Mouse (Mus musculus) natural killer cell, adult 2 months (primary cell): ENCODE data around the gene Rmi1.
"Not testable (repeated sequence)": the region's sequence is repeated elsewhere in the genome, so short reads cannot be mapped to it uniquely, and the experiment has no call there.

Experiments used
- DNase-seq, 2 experiments: peaks; one replicate each; pipeline ENCODE4 v3.0.0; 2022; ENCODE audit warnings: low spot score in 2 of 2

Gene Rmi1

GRCm38 (mm10) chr13:58401135-58402002 lies 679 bp upstream of the Rmi1 start:
- peak; percentile 70 to 77 for DNase-seq

GRCm38 (mm10) chr13:58402744-58403110 lies 679 bp downstream of the Rmi1 start:
- DNase-seq: no peak

- DNase-seq: not testable (repeated sequence)
Measured at GRCm38 (mm10) chr13:58403243-58403642, 1.2 kb downstream of the Rmi1 start, which contains the start of gene Hnrnpk. TSS of gene Hnrnpk (minus strand) at chr13:58403343.

GRCm38 (mm10) chr13:58411073-58411472 lies 9.0 kb downstream of the Rmi1 start:
- DNase-seq: no peak

- no peak for DNase-seq
Measured at GRCm38 (mm10) chr13:58415374-58415773, 13.3 kb downstream of the Rmi1 start.

DNA sequence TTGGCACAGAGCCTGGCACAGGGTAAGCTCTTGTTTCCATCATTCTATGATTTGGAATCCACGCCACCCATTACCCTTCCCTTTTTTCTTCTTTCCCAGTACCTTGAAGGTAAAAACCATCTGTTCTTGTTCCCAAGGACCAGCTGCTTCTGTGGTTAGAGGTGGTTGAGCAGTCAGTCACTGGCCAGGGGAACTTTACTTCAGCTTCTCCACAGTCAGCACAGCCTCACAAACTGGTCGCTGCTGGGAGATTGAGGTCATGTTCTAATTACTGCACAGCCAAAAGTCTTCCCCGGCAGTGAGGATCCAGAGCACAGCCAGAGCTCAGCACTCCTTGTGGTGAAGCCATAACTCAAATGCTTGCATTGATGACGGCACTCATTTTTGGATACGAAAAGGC lies 13.8 kb downstream of the Rmi1 start:
- DNase-seq: no peak

GRCm38 (mm10) chr13:58418656-58419055 lies 16.6 kb downstream of the Rmi1 start:
- peak in 1 of 2 experiments; percentile 23 for DNase-seq

DNA sequence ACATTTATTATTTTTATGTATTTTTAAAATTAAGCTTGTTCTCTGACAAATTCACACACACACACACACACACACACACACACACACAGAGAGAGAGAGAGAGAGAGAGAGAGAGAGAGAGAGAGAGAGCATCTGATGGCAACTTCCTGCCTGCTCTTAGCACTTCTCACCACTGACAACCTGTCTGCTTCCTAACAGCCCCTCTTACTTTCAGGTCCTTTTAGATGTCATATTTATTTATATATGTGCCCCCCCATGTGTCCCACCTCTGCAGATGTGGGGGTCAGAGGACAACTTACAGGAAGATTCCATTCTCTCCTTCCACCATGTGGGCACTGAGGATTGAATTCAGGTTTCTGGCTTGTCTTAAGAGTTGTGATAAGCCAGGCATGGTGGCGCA lies 17.2 kb downstream of the Rmi1 start:
- no peak for DNase-seq

GRCm38 (mm10) chr13:58421026-58421425 lies 19.0 kb downstream of the Rmi1 start:
- DNase-seq: no peak

- DNase-seq: no peak
Measured at GRCm38 (mm10) chr13:58422242-58422641, 20.2 kb downstream of the Rmi1 start.

DNA sequence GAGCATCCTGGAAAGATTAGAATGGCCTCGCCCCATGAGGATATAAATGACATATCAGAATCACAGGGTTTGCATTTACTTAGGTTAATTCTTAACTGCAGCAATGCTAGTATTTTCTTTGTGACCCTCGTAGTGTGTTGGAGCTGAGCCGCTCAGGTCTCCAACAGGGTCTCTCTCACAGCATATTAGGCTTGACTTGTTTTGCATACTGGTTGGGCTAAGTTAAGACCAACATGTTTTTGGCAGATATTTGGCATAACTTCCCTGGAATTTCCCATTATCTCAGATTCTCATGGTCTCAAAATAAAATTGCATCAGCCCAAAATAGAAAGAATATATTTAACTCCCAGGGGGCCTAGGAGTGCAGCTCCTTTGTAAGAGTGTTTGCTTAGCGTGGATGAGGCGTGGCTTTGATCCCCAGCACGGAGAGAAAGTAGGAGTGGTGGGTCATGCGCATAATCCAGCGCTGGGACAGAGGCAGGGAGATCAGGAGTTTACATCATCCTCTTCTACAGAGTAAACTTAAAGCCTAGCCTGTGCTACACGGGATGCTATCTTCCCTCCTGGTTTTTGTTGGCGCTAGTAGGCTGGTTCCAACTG lies 21.1 kb downstream of the Rmi1 start:
- no peak for DNase-seq

DNA sequence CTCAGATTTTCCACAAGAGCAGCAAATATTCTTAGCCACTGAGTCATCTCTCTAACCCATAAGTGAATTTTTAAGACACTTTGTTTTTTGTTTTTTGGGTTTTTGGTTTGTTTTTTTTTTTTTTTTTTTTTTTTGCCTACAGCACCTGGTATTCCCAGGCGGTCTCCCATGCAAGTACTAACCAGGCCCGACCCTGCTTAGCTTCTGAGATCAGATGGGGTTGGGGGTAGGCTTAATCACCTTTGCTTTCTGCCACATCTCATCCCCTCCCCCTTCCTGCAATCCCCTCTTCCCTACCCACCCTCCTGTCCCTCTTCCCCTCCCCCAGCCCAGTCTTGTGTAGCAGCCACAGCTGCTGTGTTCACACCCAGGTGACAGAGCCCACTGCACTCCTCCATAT lies 37.7 kb downstream of the Rmi1 start:
- DNase-seq: no peak

GRCm38 (mm10) chr13:58443326-58443725 lies 41.3 kb downstream of the Rmi1 start:
- no peak for DNase-seq

DNA sequence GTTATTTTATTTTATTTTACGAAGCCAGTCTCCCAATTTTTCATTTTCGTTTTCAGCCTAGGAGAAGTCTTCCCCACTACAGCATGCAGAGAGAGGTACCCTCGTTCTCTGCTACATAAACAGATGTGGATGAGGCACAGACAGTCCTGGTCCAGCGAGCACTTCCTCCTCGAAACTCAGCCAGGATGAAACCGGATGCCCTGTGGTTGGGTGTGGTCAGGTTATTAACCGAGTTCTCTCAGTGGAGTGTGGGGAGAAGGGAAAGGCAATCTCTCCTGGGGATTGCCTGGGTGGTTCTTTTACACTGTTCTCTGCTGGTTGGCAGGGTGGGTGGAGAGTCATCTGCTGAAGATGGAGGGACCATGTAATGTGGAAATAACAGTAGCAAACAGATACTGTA lies 41.7 kb downstream of the Rmi1 start:
- peak; percentile 14 to 76 for DNase-seq

DNA sequence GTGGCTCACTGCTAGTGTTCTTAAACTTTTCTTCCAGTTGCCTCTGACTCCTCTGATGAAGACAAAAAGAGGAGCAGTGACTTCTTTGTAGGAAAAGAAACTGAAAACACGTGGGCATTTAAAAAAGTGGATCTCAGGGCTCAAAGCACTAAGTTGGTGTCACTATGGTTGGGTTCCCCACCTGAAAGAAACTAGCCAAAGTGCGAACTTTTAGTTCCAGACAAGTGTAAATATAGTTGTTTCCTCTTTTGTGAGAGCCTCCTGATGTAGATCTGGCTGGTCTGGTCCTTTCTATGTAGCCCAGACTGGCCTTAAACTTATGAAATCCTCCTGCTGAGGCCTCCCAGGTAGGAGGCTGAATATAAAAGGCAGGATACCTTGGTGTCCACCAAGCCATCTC lies 44.5 kb downstream of the Rmi1 start:
- peak in 1 of 2 experiments; percentile 29 for DNase-seq

DNA sequence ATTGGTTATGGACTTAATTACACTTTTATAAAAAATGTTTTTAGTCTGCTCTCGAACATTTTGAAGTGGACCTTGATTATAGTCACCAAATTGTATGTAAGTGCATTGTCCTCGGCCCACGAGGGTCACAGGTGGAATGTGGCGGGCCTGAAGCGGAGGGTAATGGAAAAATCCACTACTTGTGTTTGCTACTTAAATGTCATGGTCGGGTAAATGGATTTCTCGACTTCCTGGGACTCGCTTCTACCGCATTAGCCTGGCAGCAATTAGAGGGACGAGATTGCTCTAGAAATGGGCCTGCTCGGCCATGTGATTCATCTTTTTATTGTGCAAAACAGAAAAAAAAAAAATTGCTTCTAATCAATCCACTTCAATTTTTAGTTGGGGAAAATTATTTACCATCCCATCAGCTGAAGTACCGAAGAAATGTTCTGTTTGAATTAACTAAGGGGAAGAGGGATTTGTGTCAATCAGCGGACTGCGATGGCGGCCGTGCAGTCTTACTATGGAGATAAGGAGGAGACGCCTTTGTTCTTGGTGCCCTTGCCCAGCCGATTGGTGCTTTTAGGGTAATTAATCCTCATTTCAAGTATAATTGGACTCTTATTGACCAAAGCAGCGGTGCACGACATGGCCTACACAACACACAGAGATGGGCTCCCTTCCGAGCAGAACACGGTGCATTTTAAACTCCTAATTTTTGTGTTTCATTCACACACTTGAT lies 48.6 kb downstream of the Rmi1 start:
- no peak for DNase-seq

GRCm38 (mm10) chr13:58452246-58452645 lies 50.2 kb downstream of the Rmi1 start:
- no peak for DNase-seq

- DNase-seq: peak in 1 of 2 experiments; percentile 9
Measured at GRCm38 (mm10) chr13:58452651-58453413, 50.8 kb downstream of the Rmi1 start.

DNA sequence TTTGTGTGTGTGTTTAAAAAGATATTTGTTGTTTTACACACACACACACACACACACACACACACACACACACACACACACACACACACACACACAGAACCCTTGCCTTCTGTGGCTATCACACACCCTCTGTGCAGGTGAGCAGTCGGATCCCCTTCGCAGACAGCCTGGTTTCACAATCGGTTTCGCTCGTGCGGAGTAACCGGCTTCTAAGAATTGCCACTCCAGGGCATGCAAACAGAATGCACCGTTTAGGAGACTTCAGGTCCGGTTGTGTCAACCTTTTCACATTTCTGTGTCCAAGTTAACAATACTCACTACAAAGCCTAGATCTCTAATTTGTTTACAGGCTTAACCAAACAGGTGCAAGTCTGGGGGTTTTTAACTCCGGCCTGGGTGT lies 51.5 kb downstream of the Rmi1 start:
- peak; percentile 24 to 39 for DNase-seq

- DNase-seq: no peak
Measured at GRCm38 (mm10) chr13:58456547-58456946, 54.5 kb downstream of the Rmi1 start.

- DNase-seq: not testable (repeated sequence)
Measured at GRCm38 (mm10) chr13:58458811-58459210, 56.8 kb downstream of the Rmi1 start.
